Mouse (Mus musculus) adrenal gland, adult 2 months (tissue): ENCODE measurements at regions not wholly inside any gene's neighbourhood (a gene's known extent, or its start where the extent isn't known, plus 50 kb on each side); places are given as distances from the start of the nearest gene placed in this dataset.

Source experiments
- DNase-seq: peaks from one replicate; pipeline ENCODE4 v3.0.0; 2021

DNA sequence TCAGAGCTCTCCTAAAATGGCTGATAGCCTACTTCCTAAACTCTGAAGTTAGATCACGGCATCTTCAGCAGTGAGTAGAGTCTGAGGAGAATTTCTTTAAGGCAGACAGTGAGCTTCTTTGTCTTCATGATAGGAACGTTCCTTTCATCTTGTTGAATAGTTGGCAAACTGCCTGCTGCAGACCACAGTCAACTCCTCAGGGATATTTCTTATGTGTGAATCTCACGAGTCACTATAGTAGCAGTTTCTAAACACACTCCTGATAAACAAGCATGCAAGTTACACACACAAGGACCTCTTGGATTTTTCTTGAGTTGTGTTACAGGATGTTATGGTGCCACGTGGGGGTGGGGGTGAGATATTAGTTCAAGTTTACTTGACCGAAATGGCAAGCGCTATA lies 205.2 kb downstream of the Gm11077 start:
- DNase-seq, result no peak

DNA sequence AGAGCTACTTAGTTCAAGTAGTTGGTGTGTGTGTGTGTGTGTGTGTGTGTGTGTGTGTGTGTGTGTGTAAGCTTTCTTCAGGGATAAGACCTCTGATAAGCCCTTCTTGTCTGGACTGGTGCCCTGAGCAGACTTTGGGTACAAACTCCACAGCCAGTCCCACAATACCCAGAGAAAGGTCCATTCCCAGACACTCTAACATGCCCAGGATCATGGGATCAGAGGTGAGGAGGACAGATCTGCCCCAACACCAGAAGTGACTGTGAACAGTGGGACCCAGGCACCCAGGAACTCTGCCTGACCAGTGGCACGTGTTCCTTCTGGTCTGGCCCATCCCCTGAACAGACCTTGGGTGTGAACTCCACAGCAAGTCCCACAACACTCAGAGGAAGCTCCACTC lies 208.9 kb downstream of the Gm11077 start:
- no peak for DNase-seq

DNA sequence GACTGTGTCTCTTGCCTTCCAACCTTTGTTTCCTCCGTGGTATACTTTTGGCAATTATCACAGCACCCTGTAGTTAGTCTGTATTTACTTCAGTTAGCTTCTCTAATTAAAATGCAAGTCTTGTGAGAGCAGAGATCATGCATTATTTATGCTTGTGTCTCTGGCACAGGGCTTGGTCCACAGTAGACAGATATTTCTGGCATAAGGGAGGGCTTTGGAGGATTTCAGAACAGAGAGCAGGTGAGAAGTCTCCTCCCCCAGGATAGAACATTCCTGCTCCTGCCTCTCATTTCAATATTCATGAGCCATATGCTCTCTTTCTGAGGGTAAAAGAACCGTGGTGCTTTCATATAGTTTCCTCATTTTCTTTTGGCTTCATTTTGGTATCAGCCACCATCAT lies 217.6 kb downstream of the Gm11077 start:
- no peak for DNase-seq

DNA sequence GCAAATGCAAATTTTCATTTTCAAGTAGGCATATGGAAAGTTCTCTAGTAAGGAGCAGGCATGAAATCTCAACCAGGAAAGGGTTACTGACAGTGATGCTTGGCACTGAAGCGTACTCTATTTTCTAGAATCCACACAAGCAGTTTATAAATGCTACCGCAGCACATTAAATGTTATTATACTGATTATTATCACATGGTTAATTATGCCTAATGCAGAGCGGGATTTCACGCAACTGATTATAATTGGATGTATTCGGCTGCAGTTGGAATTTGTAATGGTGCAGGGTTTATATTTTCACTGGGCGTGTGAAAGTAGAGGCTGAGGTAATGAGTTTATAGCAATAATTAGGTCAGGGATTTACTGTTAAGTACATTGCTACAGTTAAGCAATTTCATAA lies 221.4 kb downstream of the Gm11077 start:
- no peak for DNase-seq

DNA sequence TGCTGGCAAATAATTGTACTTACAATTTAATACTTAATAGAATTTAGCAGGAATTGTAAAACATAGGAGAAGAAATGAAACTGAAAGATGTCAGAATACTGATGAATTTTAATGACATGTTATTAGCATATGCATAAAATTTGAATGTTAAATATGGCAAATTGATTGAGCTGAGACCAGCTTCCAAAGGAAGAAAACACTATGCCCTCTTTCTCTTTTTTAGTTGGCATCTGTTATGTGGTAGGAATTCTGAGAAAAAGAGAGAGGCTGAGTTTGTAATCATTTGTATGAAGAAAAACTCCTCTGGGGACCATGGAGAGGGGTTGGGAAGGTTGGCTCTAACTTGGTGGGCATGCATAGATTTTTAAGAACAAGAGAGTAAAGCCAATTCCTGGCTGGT lies 224.2 kb downstream of the Gm11077 start:
- no peak for DNase-seq

DNA sequence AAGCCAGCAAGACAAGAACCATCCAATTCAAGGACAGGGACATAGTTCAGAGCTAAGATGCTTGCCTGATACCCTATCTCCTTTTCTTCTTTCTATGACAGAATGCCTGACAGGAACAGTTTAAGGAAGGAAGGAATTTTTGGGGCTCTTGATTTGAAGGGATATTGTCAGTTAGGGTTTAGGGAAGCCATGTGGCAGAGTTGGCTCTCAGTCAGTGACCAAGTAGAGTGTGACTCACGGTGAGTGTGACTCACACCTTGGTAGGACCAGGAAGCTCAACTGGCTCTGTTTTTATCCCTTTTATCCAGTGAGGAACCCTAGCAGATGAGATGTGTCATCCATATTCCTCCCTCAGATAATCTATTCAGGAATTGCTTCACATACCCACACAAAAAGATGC lies 224.6 kb downstream of the Gm11077 start:
- DNase-seq, result peak; percentile 25

DNA sequence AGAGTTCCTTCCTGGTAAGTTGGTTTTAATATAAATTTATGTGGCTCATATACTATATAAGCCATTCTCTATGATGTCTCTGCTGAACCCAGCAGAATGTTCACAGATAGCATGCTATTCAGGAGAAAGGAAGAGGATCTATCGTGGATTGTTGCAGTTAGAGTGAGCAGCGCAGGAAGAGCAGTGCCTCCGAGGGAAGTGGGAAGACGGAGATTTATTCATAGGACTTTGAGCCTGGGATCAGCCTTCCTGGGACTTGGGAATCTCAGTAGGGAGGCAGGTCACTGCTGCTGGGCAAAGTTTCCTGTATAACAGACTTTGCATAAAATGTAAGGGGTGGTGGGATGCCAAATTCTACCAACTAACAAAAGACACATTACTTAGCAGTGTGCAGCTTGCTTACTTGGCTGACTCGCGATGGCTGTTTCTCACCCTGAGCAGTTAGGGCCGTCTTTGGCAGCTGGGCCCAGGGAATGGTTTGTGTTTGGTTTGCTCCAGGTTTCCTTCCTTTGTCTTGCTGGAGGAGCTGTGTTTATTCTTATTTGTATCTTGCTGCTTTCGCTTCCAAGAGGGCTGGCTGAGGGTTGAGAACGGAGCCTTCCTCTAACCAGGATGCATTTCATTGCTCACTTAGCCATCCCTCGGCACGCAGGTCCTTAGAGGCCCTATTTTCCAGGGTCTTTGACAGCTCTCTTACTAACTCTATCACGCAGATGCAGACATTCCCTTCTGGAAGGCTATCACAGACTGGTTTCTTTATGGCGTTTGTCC lies 226.9 kb downstream of the Gm11077 start:
- DNase-seq, result no peak

DNA sequence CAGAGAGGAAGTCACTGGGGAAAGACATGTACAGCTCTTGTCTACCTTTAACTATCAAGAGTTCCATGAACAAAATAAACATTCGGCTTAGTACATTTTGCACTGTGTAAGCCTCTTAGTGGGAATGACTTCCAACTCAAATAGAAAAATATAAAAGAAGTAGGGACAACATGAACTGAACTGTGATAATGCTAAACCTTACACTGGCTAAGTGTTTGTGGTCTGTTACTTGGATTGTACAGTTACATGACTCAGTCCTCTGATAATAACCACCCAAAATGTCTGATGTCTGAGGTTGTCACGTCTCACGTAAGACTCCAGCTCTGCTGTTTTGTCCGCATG lies 227.4 kb downstream of the Gm11077 start:
- DNase-seq, result no peak

DNA sequence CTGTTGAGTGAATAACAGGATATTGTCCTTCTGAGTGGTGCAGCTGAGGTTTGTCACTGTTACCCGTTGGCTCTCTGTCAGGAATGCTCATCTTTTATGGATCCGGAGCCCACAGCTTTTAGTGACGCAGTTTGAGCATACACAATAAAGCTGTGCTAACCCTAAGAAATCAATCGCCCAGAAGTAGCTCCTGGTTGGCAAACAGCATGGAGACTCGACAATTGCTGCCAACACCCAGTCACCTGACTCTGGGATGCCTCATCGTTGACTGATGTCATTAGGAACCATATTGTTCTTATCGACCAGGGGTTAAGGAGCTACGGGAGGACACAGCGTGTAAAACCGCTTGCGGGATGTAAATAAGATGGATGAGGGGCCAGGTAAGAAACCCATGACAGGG lies 232.9 kb downstream of the Gm11077 start:
- no peak for DNase-seq

DNA sequence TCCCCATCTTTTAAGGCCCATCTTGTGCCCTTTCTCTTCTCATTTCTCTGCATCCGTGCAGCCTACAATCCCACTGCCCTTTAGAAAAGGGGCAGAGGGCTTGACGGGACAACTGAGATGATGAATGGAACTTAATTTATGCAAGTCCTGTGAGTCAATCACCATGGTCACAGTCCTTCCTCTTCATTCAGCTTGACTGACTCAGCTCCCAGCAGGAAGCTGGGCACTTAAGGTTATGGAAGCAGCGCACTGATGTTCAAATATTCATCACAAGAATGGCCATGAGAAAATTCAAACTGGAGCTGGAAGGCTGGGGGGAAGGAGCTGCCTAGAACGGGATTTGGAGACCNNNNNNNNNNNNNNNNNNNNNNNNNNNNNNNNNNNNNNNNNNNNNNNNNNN lies 233.5 kb downstream of the Gm11077 start:
- DNase-seq, result no peak

DNA sequence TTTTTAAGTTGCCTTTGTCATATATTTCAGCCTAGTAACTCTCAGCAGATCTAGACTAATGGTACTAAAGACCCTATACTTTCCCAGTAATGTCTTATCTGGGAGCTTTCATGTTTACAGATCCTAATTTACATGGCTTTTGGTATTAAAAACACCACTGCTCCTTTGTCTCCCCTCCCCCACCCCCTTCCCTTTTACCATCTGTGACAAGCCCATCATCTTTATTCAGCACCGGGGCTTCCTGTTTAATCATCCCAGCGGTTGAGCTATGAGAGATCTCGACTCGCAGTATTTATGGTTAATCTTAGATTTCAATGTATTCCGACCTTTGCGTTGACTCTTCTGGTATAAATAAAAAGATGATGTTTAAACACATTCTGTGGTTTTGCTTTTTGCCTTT lies 244.6 kb downstream of the Gm11077 start:
- no peak for DNase-seq

DNA sequence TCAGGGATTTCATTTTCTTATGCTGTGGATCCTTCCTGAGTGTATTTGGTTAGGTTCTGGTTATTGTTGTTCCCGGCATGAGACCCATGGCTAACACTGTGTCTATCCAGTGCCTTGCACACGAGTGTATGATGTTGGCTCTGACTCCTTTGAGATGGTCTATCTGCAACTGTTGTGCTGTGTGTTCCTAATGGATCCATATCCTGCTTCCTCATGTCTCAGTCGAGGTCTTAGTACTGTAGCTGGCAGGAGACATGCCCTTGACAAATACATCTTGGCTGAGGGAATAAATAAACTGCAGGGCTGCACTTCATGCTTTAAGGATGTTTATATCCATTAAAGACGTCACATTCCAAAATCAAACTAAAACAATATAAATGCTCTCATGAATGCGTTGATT lies 247.9 kb downstream of the Gm11077 start:
- DNase-seq, result no peak

DNA sequence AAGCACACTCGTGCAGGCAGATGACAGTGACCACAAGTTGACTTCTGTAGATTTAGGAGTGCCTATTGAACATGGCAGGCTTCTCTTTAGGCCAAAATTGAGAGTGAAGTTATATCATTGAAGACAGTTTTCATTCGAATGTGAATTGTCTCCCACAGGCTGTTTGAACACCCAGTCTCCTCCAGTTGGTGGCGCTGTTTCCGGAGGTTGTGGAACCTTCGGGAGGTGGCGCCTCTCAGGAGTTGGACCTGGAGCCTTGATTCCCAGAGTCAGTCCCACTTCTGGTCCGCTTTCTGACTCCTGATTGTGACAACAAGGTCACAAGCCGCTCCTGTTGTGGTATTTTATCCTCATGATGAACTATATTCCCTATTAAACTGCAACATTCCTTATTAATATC lies 254.5 kb downstream of the Gm11077 start:
- DNase-seq, result no peak

DNA sequence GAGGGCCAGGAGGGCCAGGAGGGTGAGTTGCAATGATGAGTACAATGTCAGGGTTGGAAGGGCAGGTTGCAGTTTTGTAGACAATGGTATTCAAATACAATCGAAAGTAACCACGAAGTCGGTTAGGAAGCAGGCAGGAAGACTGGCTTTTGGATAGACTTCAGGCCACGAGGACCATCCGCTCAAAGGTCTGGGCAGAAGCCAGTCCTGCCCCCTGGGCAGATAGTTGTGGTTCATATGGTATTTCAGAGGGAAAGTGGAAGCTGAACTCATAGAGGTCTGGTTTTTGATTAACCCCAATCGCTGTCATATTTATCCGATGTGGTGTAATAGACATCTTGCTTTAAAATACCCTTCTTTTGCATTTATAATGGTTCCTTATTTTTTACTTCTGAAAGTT lies 255.2 kb downstream of the Gm11077 start:
- no peak for DNase-seq

DNA sequence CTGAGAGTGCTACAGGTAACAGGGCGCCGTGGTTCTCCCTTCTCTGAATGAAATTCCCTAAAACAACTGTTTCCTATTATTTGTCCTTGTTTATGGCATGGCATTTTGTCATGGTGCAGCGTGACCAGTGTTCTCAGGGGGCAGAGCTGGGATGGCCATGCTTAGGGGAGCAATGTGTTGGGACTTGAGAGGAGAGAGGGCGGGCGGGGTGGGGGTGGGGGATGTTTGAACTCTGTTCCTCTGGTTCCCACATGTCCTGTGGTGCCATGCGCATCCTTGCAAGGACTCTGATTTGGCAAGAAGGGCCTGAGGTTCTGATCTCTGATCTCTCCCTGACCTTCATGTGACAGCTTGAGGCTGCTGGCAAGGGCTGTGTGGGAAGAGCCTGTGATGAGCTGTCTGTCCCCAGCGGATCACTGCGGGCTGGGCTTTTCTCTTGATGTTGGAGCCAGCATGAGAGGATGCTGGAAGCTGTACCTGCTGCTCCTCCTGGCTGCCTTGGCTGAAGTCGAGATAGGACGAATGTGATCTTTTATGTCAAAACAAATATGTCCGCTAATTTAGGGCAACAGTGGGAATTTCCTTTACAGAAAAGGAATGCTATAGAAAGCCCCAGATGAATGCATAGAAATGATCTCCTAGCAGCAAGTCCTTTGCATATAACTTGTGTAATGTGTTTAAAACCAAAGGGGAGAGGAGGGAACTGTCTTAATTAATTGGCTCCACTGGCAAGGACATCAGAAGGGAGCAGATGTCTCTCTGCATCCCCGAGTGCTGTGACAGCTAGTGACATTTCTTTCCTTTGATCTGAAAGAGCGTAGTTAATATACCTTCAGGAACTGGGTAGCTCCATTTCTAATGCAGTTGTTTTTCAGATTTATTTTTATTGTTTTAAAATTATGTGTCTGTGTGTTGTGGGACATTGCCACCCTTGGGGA lies 255.2 kb upstream of the Pde3a start:
- peak; percentile 21 for DNase-seq

DNA sequence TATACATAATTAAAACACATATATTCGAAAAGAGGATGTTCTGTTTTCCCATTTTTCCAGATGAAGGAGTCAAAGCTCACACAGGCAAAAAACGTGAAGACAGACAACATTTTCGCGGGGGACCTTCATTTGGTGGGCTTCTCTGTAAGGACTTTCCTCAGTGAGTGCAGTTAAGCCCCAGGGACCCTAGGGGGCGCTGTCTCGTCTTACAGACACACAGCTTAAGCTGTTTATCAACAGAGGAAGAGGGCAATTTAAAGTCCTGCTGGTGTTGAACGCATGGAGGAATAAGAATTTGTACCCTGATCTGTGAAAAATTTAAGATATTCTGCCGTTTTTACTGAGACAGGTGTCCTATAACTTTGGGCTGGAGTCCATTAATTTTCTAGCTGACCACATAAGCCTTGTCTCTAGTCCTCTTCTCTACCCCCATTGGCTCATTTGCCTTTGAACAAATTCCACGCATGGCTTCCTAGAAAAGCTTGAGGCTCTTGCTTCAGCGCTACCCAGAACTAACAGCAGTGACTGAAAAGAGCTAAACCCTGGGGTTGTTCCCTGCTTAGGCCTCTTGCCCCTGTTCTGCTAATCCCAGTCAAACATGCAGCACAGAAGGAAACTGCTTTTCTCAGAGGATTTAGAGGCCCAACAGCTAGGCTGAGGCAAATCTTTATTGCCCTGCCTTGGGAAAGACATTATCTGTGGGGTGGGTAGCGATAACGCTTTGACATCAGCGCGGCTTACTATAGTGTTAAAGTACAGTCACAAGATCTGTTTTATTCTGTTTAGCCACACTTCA lies 253.5 kb upstream of the Pde3a start:
- no peak for DNase-seq

DNA sequence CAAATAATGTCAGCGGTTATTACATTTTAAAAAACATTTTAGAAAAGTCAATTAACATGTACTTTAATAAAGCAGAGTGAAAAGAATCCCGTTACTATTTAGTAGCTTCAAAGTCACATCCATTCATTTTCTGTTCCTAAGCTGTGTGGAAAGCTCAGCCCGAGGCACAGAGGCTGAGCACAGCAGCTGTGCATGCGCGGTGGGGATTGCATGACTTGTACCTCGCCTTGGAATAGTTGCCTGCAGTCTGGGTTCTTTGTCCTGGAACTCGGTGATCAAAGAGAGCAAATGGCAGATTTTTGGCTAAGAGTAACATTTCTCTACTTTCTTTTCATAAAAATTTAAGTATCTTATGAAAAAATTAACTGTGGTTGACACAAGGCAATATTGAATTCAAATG lies 251.0 kb upstream of the Pde3a start:
- no peak for DNase-seq

DNA sequence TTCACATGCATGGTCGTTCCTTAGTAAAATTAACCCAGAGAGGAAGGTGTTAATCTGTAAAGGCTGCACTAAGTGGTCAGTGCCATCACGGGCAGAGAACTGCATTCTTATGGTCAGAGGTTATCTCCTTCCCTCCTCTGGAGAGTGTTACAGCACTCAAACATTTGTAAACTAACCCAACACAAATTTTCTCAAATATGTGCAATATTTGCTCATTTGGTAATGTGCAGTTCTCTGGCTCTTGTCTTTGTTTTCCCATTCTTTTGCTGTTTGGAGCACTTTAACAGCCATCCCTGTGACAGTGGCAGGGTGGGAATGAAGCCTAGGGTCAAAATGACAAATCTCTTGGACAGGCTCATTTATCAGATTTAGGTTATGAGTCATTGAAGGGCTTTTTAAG lies 248.5 kb upstream of the Pde3a start:
- no peak for DNase-seq

DNA sequence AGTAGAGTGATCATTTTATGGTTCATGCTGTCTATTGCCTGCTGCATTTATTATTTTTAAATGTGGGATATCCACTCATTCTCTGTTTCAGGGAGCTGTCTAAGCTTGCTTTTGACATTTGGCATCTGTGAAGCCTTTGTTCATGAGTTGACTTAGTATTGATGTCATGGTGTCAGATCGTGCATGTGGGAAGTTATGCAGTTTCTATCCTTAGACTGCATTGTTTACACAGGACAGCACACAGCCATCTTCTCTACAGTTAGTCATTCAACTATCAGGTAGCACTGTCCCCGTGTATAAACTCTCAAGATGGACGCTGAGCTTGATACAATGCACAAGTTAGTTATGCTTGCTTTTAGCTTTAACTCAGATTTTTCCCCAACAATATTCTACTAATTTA lies 247.8 kb upstream of the Pde3a start:
- no peak for DNase-seq

DNA sequence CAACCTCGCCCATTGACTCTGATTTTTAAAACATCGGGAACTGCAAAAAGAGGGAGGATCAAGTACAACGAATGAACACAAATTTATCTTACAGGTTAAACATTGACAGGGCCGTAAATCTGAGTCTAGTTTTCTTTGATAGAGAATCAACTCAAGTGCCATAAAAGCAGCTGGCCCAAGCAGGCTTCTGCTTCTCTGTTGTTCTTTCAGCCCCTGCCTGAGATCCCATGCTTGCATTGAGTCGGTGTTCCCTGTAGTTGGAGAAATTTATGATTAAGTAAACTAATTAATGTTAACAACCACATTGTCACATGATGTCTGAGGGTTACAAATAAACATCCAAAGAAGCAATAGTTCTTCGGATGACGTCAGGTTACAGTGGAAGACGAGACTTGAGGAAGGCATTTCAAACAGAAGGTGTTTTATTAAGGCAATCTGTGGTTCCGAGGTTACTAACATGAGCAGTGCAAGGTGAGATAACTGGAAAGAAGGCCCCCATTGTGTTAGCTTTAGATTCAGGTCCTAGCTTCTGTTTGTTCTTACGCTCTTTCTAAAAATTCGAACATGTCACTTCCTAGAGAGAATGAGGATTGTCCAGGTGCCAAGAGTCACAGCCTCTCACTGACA lies 233.9 kb upstream of the Pde3a start:
- no peak for DNase-seq

DNA sequence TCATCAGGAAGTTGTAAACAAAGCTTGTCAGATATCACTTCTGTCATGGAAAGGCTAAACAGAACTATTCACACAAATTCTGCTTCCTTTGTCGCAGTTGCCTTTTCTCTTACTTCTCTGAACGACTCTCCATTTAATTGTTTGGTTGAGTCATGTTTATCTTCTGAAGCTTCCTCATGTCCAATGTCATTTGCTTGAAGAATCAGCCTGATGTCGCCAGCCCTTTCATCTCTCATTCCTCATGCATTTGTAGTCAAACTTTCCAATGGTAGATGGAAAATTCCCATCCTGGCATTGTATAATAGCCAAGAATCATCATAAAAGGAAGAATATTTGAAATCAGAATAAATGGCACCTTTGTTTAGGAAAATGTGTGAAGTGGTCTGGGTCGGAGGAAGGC lies 225.6 kb upstream of the Pde3a start:
- no peak for DNase-seq

DNA sequence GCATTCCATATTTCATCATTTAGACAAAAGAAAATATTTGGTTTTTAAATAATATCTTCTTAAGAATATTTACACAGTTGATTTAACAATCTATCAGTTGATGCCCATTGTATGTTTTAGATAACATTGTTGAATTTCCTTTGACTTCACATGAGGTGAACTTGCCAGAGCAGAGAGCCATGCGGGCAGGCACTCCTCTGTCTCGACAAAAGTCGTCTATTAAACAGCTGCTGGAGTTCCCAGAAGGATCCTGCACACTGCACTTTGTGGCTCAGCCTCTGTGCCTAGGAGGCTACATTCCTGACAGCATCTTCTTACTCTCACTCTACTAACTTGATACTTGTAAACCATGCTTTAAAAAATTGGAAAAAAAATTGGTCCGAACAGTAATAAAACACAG lies 221.7 kb upstream of the Pde3a start:
- DNase-seq, result no peak
